Mouse (Mus musculus): ENCODE results near the gene Gab1. TPM values are rescaled to one million over a fixed set of nuclear protein-coding genes. Genes with fewer than 3 reads are reported as not detected.

The Gab1 gene
- total RNA-seq (2012; rRNA removed) (3.8 and 4.0 TPM in 2 replicates), polyA plus RNA-seq (2012; ENCODE audit: insufficient read depth in 1 of 2, insufficient read length in 2 of 2, low read depth in 1 of 2, low replicate concordance in 2 of 2, missing spikeins in 1 of 2) (1 to 10 TPM in 1 of 2 experiments, not detected in 1; 8.1 TPM)

GRCm38 (mm10) chr8:80880196-80881106 lies at the start of gene Gab1:
TSS of gene Gab1 (minus strand) at chr8:80880519.
- Histone ChIP-seq H3K9ac (ENCODE audit: control insufficient read depth, low read depth, low read length, poor library complexity, severe bottlenecking) (no peak within 1 kb of the TSS), H3K27ac (ENCODE audit: control insufficient read depth, low read depth, low read length) (no peak within 1 kb of the TSS), H3K9me3 (replicated peaks; ENCODE audit: insufficient read depth, low read length) (no peaks in the 10 kb centered on the region), H3K27me3 (ENCODE audit: control insufficient read depth in 1 of 2, insufficient read depth in 2 of 2, low read length in 2 of 2) (no peaks in the 10 kb centered on the region), H3K4me1 (ENCODE audit: control insufficient read depth in 1 of 2, insufficient read depth in 2 of 2, low read length in 2 of 2) (no peaks in the 10 kb centered on the region), H3K36me3 (ENCODE audit: control insufficient read depth in 1 of 2, insufficient read depth in 2 of 2, low read length in 2 of 2) (no peaks in the 10 kb centered on the region), H3K79me2 (ENCODE audit: control insufficient read depth, insufficient read depth, low read length, poor library complexity) (no peaks in the 10 kb centered on the region), H3K4me3 (ENCODE audit: control insufficient read depth in 1 of 2, insufficient read depth in 1 of 2, low read depth in 2 of 2, low read length in 2 of 2) (no peak within 1 kb of the TSS)
- no peak for TF ChIP-seq RAD21 (IDR thresholded peaks at IDR 0.05; ENCODE audit: low read depth, low read length)
- TF ChIP-seq MEF2A (IDR thresholded peaks at IDR 0.05; ENCODE audit: extremely low read depth, insufficient replicate concordance, low read depth, low read length, poor library complexity, severe bottlenecking) = no peak
- TF ChIP-seq HCFC1 (IDR thresholded peaks at IDR 0.05; ENCODE audit: low read depth, low read length) = no peak
- no peak for TF ChIP-seq CHD1 (IDR thresholded peaks at IDR 0.05; ENCODE audit: low read depth, low read length)
- no peak for TF ChIP-seq MXI1 (IDR thresholded peaks at IDR 0.05; ENCODE audit: low read depth, low read length)
- no peak for TF ChIP-seq TBP (IDR thresholded peaks at IDR 0.05; ENCODE audit: low read depth, low read length)
- TF ChIP-seq ZKSCAN1 (IDR thresholded peaks at IDR 0.05; ENCODE audit: low read depth, low read length) = no peak
- no peak for TF ChIP-seq POLR2AphosphoS5 (IDR thresholded peaks at IDR 0.05; ENCODE audit: borderline replicate concordance, low read depth, low read length)
- DNase-seq (ENCODE audit: low read depth, low spot score) = no peak

- TF ChIP-seq E2F4 (IDR thresholded peaks at IDR 0.05; ENCODE audit: borderline replicate concordance, low read depth, low read length) (no peak), MEF2A (IDR thresholded peaks at IDR 0.05; ENCODE audit: extremely low read depth, insufficient replicate concordance, low read depth, low read length, poor library complexity, severe bottlenecking) (no peak), MYC (IDR thresholded peaks at IDR 0.05; ENCODE audit: low read depth, low read length) (no peak), MAX (IDR thresholded peaks at IDR 0.05; ENCODE audit: low read length) (no peak), NRF1 (IDR thresholded peaks at IDR 0.05; ENCODE audit: insufficient read depth, low read depth, low read length, poor library complexity, severe bottlenecking) (no peak), GABPA (IDR thresholded peaks at IDR 0.05; ENCODE audit: low read depth, low read length) (no peak)
- H3K36me3 ChIP-seq (ENCODE audit: control insufficient read depth in 1 of 2, insufficient read depth in 2 of 2, low read length in 2 of 2) = no peaks in the 10 kb centered on the region
- H3K27ac ChIP-seq (ENCODE audit: control insufficient read depth, low read depth, low read length) = no peak overlapping the region
- no peak overlapping the region for H3K4me3 ChIP-seq (ENCODE audit: control insufficient read depth in 1 of 2, insufficient read depth in 1 of 2, low read depth in 2 of 2, low read length in 2 of 2)
- H3K9ac ChIP-seq (ENCODE audit: control insufficient read depth, low read depth, low read length, poor library complexity, severe bottlenecking) = no peak overlapping the region
- DNase-seq (ENCODE audit: low read depth, low spot score) = no peak
- no peaks in the 10 kb centered on the region for H3K79me2 ChIP-seq (ENCODE audit: control insufficient read depth, insufficient read depth, low read length, poor library complexity)
- no peaks in the 10 kb centered on the region for H3K9me3 ChIP-seq (replicated peaks; ENCODE audit: insufficient read depth, low read length)
- no peaks in the 10 kb centered on the region; a peak in 2 of 4 replicates for H3K27me3 ChIP-seq (ENCODE audit: control insufficient read depth in 1 of 2, insufficient read depth in 2 of 2, low read length in 2 of 2)
- H3K4me1 ChIP-seq (ENCODE audit: control insufficient read depth in 1 of 2, insufficient read depth in 2 of 2, low read length in 2 of 2) = no peaks in the 10 kb centered on the region
These were observed 48.5 kb upstream of the Gab1 start for GRCm38 (mm10) chr8:80928770-80929169.
